Mouse (Mus musculus) spleen, adult 12 weeks (tissue): ENCODE results near the gene Igsf21.

Experiments
- DNase-seq: peaks from one replicate; pipeline ENCODE4 v3.0.0; 2022; ENCODE audit warnings: low spot score

Igsf21 gene

DNA sequence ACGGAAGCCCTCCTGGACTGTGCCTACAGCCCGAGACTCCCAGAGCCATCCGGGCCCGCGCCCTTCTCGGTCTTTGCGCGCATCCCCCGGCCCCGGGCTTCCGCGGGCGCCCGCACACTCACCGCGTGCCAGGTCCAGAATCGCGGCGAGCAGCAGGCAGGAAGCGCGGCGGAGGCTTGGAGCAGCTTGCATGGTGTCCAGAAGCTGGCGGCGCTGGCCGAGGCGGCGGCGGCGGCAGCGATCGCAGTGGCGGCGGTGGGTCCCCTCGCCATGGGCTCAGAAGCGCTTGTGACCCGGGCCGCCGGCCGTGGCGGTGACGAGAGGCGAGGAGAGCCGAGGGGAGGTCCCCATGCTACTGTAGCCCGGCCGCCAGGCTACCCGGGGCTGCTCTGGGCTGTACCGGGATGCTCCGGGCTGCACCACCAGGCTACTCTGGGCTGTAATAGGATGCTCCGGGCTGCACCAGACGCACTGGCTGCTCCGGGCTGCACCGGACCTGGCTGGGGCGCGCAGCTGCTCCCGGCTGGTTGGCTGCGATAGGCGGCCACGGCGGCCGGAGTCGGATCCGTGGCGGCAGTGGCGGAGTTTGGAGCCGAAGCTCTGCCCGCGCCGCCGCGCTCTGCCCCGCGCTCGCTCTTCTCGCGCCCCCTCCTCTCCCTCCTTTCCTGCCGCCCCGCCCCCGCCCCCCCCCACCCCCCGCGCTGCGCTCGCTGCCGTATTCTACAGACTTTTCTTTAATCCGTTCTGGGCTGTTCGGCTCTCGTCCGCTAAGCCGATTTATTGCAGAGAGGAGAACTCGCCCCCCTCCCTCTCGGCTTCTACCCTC, at the start of gene Igsf21:
Igsf21 (minus strand) TSS at position 605 of the 826 bp plus-strand sequence.
- no peak for DNase-seq

DNA sequence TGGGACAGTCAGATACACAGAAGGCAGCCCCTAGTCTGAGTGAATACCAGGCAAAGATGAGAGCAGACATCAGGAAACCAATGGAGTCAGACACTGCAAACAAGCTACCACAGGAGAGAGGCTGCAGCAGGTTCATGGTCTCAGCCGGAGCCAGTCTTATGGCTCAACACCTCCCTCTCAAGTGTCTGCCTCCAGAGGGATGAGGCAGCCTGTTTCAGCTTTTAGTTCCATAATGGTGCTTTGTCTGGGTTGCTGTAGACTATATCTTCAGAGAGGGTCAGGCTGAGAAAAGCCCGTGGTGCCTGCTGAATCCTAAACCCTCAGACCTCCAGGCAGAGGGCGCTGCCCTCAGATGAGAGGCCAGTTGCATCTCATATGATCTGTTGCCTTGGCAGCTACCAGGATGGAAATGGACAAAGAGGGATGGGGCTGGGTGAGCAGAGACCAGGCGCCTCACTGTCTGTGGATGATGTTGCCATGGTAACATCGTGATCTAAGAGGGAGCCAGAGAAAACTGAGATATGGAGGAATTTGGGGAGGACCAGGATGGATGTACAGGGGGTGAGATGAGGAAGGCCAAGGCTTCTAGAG, 39.2 kb upstream of the Igsf21 start:
- DNase-seq: no peak

DNA sequence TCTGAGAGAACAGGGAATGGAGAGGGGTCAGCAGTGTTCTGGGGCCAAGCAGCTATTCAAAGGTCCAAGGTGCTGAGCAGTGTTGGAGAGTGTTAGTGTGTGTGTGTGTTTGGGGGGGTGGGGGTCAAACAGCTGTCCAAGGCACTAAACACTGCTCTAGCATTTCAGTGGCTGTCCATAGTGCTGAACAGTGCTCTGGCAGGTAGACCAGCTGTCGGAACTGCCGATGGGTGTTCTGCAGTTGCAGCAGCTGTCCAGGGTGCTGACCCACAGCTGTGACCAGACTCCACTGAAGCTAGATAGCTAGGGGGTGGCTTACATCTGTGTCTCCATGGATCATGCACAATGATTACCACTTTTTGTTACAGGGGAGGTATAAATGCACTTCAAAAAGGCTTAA, 36.8 kb upstream of the Igsf21 start:
- DNase-seq: no peak

DNA sequence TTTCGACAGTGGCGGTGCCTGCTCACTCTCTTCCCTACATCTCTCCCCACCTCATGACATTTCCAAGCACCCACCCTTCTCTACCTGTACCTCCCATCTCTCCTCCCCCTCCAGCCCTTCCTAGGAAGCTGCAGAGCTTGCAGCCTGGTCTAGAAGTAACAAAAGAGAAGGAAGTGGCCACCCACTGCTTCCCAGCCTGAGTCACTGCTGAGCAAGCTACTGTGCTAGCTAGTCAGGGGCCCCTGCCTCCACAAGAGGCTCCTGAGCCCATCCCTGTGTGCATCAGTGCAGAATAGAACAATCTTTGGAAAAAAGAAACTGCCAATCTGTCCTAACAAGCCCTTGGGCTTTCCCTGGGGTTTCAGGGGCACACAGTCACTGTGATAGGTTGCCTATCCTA, 31.7 kb upstream of the Igsf21 start:
- no peak for DNase-seq

DNA sequence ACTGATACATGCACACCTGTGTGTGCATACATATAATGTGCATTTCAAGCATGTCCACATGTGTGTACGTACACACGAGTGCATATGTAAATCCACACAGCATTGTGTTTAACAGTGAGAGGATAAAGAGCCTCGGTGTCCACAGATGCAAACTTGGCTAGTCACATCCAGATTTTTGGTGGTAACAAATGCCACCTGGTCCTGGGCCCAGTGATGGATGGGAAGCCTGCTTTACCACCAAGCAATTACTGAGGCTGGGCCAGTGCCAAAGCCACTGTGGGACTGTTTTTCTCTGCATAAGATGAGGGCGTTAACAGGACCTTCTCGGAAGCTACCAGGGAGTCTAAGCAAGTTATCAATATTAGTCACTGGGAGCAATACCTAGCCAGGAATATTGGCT, 25.3 kb upstream of the Igsf21 start:
- DNase-seq: no peak

DNA sequence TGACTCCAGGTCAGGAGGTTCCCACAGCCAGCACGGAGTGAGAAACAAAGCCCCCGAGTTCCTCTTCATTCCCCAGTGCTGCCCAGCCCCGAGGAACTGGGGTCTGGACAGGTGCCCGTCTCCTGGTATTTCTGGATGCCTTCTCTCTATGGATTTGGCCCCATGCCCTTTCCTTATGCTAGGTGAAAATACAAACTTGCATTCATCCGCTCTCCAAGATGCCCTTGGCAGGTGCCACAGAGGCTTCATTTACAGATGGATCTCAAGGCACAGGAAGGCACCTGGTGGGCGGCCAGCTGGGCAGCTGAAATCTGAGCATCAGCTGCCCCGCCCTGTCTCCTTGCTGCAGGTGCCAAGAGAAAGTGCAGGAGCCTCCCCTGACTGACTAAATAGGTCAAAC, 23.9 kb upstream of the Igsf21 start:
- no peak for DNase-seq

DNA sequence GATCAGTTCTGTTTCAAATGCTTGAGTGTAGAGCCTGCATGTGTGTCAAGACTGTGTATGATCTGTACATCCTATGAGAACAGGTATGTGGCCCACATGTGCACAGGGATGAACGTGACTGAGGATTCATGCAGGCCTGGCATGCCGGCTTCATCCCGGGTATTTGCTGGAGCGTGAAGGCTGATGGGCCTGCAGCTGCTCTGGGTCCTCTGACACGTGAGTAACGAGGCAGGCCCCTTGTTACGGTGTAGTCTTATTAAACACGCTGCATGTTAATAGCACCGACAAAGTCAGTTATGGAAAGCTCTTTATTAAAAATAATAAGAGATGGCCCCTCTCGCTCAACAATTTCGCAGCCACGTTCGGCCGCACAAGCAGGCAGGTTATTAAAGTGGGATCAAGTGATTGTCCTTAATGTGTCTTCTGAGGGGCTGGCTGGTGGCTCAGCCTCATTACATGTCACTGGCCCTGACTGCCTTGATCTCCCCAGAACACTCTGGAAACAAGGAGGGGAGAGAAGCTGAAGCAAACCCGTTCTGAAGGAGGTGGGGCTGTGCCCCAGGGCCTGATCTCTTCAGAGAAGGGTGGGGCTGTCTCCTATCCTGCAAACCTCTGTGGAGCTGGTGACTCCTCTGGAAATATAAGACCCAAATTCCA, 22.7 kb upstream of the Igsf21 start:
- no peak for DNase-seq

DNA sequence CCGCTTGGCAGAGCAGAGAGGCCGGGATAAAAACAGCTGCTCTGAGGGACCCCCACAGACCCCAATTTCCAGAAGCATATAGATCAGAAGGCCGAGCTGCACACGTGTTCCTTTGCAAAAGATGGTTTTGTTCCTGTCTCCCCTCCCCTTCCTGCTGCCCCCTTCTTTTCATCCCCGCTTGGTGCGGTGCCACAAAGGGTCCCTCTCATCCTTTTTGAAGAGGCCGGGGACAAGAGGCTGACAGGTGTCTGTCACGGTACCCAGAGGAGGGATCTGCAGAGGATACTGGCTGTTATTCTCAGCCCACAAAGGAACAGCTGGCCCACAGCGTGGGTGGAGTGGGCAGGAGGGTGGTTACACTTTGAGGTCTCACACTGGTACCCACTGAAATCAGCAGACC, 21.3 kb upstream of the Igsf21 start:
- DNase-seq: no peak

DNA sequence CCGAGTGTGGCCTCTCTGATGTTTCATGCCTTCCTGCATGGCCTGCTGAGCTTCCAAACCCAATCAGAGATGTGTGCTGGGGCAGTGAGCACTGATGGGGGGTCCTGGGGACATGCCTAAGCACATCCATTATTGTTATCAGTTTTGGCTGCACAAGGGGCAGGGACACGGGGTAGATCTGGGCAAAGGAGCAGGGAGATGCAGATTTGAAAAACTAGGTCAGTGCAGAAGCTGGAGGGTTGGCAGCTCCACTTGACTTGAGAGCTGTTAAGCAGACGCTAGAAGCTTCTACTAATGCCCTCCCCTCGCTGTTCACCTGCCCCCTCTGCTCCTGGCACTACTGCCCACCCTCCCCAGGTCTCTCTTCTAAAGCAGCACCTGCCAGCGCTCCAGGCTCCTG, 20.5 kb upstream of the Igsf21 start:
- DNase-seq: no peak

DNA sequence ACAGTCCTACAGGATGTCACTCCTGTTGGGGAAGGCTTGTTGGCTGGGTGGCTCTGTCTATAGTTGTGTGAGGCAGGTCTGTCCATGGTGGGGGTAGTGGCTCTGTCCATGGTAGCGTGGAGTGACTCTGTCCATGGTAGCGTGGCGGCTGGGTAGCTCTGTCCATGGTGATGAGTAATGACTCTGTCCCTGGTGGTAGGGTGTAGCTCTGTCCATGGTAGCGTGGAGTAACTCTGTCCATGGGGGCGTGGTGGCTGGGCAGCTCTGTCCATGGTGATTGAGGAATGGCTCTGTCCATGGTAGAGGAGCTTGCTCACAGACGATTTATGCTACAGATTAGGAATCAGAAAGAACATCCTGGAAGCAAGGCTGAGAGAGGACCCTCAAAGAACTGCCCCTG, 12.4 kb upstream of the Igsf21 start:
- no peak for DNase-seq

DNA sequence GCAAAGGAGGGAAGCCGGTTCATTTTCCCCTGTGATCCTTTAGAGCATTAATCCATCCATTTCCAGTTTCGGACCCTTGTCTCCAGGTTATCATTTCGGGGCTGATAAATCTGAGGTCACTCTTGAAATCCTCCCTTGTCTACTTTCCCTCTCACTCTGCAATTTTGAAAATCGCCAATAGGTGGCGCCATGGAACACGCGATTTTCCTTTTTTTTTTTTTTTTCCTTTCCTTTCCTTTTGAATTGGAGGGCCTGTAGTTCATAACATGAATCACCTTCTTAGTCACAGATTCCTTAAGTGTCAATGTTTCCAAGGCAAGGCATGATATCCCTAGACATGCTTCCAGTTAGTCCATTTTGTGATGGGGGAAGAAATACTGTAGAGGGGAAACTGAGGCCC, 5.8 kb upstream of the Igsf21 start:
- DNase-seq: no peak

DNA sequence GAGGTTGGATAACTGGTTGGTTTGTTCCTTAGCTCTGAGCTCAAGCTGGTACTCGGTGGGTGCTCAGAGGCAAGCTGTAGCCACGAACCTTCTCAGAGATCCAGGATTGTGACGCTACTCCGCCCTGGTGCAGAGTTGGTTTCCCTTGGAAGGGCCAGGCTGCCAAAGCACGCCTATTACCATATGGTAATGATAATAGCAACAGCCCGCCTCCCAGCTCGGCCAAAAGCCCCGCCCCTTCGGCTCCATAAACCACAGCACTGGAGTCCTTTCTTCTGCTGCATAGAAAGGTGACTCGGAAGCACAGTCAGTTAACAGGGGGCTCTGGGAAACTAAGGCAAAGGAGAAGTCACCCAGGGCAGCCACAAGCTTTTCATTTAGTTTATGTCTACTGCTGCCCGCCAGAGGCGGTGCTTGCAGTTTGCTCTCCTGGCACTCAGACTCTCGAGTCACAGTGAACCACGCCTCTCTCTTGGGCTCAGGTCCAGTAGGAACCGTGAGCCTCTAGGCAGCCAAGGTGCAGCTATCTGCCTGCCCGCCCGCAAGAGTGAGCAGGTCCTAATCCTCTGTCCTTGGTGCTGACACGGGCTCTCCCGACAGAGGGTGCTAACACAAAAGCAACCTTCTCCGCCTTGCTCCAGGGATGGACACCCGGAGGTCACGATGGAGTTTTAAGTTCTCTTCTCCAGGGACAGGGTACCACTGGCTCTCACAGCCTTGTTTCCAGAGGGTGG, 2.6 kb upstream of the Igsf21 start:
- no peak for DNase-seq

DNA sequence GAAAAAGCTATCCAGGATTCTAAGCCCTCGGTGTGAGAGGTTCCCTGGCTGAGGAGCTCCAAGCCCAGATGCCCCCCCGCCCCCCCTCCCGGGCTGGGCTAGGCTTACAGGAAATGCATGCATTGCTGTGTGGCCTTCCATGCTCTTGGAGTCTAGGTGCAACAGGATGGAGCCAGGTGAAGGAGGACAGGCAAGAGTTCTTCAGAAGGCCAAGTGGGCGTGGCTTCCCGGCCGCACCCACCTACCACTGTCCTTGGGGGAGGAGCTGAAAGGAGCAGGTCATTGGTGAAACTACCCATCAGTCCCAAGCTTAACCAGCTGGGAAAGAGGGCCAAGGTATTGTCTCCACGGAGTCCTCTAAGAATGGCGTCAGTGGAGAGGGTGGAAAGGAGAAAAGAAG, 1.8 kb upstream of the Igsf21 start:
- DNase-seq: no peak

DNA sequence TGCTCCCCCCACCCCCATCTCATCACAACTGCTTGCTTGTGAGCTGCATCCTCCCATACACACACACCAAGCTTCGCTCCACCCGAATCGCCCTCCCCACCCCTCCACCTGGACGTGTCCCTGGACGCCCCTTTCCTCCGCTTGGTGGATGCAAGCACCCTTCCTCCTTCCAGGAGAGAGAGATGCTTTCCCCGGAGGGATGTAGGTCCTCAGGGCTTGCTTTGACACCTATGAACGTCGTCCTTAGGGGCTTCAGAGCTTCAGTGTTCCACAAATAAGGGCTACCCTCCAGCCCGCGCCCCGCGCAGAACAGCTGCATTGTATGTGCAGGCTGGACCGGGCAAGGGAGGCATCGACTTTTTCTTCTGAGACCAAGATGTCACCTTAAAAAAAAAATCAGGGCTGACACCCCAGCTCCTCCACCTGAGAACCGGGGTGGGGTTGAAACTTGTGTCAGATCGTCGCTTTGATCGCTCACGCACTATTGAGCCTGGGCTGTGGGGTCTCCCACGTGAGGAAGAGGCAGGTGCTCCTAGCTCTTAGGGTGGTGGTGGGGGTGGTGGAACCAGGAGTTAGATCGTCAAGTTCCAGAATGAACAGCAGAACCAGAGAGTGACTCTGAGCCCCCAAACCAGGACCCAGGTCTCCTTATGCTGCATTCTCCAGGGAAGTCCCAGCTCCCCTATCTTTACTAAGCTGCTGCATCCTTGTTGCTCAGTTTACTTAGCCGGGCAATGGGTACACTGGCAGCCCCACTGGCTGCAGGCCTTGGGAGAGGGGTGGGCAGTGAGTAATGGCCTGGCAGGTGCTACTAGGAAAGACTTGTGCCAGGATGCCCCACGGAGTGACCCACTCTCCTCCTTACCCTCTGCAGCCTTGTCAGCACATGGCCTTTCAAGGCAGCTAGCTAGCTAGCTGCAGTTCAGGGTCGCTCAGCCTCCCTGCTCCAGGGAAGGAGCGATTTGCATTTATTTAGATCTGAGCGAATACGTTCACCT, 721 bp upstream of the Igsf21 start:
- DNase-seq: no peak

DNA sequence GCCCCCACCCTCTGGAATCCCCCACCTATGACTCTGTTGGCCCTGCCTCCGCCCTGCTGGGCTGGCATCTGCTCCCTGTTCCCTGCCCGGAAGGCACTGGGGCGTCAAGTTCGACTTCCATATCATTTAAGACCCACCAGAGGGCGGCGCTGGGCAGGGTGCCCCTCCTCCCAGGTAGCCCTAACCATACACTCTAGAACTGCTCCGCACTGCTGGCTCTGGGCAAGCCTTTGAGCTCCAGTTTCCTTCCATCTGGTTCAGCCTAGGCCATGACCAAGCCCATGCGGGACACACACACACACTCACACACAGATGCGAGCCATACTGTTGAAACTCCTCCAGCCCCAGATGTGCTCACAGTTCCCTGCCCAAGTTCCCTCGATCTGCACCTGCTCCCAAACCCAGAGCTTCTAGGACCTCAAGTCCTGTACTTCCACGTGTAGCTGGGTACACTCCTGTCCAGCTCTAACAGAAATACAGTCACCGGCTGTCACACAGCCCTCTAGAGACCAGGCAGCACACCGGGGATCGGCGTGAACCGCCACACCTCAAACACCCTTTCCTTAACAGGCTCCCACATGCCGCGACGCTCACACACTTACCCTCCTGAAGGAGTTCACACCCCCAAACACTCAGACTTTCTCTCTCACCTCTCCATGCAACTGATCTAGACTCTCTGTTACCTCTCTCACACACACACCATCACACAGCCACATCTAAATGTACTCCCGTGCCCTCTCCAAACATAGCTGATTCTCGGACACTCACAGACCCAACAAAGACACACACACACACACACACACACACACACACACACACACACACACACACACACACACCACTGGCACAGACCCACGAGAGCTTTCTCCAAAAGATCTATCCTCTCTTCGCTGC, 1.1 kb downstream of the Igsf21 start:
- DNase-seq: no peak

DNA sequence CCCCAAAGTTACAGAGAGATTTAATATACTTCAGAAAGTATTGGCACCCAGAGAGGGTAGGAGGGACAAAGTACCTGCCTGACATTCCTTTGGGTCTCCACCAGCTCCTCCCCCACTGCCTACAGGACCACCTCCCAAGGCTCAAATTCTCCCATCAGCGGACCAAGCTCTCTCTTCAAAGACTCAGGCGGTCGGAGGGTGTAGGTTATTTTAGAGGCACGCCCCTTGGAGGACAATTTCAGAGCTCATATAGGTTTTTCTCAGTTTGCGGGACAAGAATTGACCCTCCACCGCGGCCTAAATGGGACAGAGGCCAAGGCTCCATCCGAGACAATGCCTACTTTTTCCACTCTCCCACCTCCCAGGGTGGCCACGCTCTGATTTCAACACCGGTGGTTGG, 1.7 kb downstream of the Igsf21 start:
- DNase-seq: no peak

DNA sequence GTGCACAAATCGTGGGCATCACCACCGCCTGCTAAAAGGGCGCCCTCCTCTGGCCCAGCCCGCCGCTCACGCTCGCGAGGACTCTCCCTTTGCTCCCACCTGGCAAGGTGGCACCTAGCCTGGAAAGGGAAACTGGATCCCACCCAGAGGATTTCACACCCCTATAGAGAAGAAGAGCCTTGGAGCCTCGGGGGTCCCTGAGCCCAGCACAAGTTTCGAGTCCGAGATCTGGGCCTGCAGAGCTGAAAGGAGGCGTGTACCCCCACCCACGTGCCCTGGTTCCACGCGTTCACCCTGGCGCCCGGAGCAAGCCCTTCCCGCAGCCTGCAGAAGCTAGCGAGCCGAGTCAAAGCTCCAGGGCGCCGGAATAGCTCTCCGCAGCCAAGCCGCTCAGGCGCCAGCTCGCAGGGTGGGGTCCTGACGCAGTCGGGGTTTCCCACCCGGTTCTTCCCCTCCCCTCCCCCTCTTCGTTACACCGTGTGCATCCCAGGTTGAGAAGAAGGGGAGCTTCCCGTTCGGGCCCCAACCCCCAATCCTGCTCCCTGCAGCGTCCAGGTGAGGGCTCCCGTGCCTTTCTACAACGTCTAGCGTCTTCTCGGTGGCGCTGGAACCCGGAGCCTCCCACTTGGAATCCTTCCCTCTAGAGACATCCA, 2.3 kb downstream of the Igsf21 start:
- no peak for DNase-seq

DNA sequence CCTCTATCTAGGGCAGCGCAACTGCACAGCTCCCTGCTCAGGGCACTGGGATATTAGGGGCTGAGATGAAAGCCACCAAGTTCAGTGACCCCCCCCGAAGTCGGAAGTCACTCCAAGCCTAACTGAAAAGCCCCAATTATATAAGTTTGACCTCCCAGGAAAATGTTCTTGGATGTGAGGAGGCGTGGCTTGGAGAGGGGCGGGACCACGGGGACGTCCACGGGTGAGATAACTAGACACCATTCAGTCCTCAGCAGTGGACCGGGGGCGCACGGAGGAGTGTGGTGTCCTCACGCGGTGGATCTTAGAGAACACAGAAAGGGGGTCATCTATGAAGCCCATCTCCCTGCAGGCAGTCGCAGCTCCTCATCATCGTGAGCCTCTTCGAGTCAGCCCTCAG, 3.4 kb downstream of the Igsf21 start:
- DNase-seq: no peak

DNA sequence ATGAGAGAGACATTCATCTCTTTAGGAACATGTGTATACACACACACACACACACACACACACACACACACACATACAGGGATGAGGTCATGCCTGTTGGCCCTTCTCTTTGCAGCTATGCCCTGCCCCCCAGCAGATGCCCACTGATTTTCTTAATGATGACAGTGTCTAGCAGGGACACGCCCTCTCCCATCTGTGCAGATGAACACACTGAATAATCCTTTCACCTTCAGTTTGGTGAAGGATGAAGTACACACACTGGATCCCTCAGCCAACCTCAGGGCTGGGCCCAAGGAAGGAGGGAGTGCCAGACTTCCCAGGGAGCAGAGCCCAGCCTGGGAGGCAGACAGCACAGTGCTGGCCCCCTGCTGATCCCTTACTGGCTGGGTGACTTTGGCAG, 4.3 kb downstream of the Igsf21 start:
- no peak for DNase-seq

DNA sequence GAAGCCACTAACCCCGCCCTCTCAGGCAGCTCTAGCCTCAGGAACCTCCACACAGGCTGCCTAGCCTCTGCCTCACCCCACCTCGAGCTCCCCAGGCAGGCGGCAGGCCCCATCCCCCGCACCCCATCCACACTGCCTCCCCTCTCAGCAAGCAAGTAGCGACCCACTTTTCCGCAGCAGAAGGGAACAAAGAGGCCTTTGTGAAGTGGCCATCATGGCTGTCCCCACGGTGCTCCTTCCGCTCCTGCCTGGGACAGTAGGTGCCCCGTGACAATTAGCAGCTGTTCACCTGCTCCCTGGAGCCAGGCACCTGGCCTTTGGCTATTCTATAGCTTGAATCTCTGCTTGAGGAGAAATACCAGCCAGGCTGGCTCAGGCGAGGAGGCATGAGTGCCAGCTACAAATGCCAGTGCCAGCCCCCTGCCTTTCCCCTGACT, 9.3 kb downstream of the Igsf21 start:
- no peak for DNase-seq
